Mouse (Mus musculus) heart, embryonic 16.5 days (tissue): Measurements from ENCODE around the gene Dusp13. TPM values are rescaled to one million over a fixed set of nuclear protein-coding genes. Genes with fewer than 3 reads are reported as not detected.

ENCODE experiments used
- ATAC-seq: fragments of 200-750 bp; cut with Nextera tagmentation; replicated peaks from 2 replicates; pipeline ENCODE4 v1.8.0; 2017; ENCODE audit warnings: moderate number of reproducible peaks; ENCODE audit not compliant: insufficient read depth, low FRiP score; ENCODE audit errors: extremely low read depth
- H3K27ac ChIP-seq: fragments of 300-500 bp; sonication (generic); 2 replicates; pipeline ENCODE4 v1.5.1; 2014; ENCODE audit warnings: mild to moderate bottlenecking, low read length, control low read depth, moderate library complexity
- H3K27me3 ChIP-seq: fragments of 300-500 bp; sonication (generic); 2 replicates; pipeline ENCODE4 v1.6.1; 2014; ENCODE audit warnings: low read length, mixed read lengths; ENCODE audit not compliant: control insufficient read depth, insufficient read depth
- H3K36me3 ChIP-seq: fragments of 300-500 bp; sonication (generic); 2 replicates; pipeline ENCODE4 v1.6.1; 2014; ENCODE audit not compliant: control insufficient read depth, insufficient read depth
- H3K4me1 ChIP-seq: fragments of 300-500 bp; sonication (generic); 2 replicates; pipeline ENCODE4 v1.6.1; 2014; ENCODE audit warnings: low read length, mixed read lengths; ENCODE audit not compliant: control insufficient read depth, insufficient read depth
- H3K4me2 ChIP-seq: fragments of 300-500 bp; sonication (generic); 2 replicates; pipeline ENCODE4 v1.6.1; 2014; ENCODE audit warnings: low read depth, mild to moderate bottlenecking, control low read depth, low read length
- H3K4me3 ChIP-seq: fragments of 300-500 bp; sonication (generic); 2 replicates; pipeline ENCODE4 v1.5.1; 2014; ENCODE audit warnings: mild to moderate bottlenecking, control low read depth, low read length
- H3K9ac ChIP-seq: fragments of 300-500 bp; sonication (generic); 2 replicates; pipeline ENCODE4 v1.6.1; 2014; ENCODE audit warnings: low read length, control low read depth
- H3K9me3 ChIP-seq: fragments of 300-500 bp; sonication (generic); replicated peaks from 2 replicates; pipeline ENCODE4 v1.6.1; 2016; ENCODE audit warnings: low read length; ENCODE audit not compliant: control insufficient read depth
- WGBS: fragments of 180-500 bp; shearing (Covaris S2); extraction: QIAGEN DNeasy Blood & Tissue Kit; methylation state at CpG from one replicate; pipeline ENCODE4 v1.1.7; 2014; 5-methylcytosine and 5-hydroxymethylcytosine counted together
- polyA plus RNA-seq: library from polyadenylated mRNA; unstranded; fragments of >200 nt; fragmentation: Nextera tagmentation; extraction: Ambion mirVana; gene quantifications from 2 replicates; pipeline ENCODE4 v1.2.1, GENCODE M21; 2015

The Dusp13 gene
- polyA plus RNA-seq, 1 experiment from 2014 or later = not detected

DNA sequence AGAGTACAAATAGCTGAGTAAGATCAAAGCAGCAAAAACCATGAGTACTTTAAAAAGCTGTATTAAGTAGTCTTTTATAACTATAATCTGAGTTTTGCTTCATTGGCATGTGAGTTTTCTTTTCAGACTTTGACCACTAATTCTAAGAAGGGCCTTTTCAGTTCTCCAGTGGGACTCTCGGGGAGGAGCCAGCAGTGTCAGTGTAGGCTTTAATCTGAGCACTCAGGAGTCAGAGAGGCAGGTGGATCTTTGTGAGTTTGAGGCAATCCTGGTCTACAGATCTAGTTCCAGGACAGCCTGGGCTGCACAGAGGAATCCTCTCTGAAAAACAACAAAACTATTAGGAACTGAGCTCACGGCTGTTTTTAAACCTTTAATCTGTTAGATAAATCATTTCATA, 23.0 kb upstream of the Dusp13 start:
- H3K4me3 ChIP-seq = no peak overlapping the region
- peaks cover 7% of the 10 kb centered on the region for H3K36me3 ChIP-seq
- 74% methylated on average over 2 of the region's 2 CpGs for WGBS
- no peak overlapping the region for H3K4me2 ChIP-seq
- H3K9ac ChIP-seq = no peak overlapping the region
- no peak overlapping the region for H3K27ac ChIP-seq
- H3K27me3 ChIP-seq = no peaks in the 10 kb centered on the region
- H3K4me1 ChIP-seq = peaks cover 8% of the 10 kb centered on the region; the same call in 1 of the 2 replicates
- no peaks in the 10 kb centered on the region for H3K9me3 ChIP-seq
- ATAC-seq = no peak

DNA sequence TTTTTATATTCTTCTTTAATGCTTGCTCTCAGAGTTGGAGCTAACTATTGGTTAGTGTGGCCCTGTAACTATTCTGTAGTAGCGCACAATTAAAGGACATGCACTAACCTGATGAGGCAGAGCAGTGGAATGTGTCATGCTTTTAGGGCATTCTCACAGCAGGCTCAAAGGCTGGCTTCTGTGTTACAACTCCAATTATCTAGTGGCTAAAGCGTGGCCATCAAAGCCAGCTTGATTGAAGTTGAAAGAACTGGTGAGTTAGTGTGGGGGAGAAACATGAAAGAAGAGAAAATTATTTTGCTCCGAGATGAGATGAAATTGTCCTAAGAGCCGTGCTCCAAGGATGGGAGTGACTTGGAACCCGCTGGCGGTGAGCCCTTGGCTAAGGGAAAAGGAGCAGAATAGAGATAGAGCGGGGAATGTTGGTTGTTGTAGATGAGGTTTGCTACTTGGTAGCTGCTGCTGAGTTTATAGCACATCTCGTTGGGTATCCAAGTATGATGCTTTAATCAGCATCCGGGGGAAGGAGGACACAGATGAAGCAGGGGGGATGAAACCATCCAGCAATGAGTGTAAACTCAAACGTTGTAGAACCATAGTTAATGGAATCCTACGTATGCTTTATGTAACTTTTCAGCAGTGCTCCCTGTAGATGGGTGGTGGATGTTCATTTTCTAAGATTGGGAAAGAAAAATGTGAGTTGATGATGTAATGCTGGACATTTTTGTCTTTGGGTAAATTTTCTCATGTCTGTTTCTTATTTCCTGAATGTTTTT, 21.7 kb upstream of the Dusp13 start:
- 75% methylated on average over 11 of the region's 11 CpGs for WGBS
- no peak for ATAC-seq
- Histone ChIP-seq H3K9ac (no peak overlapping the region), H3K4me2 (no peak overlapping the region), H3K36me3 (peaks cover 5% of the 10 kb centered on the region), H3K4me3 (no peak overlapping the region), H3K9me3 (no peaks in the 10 kb centered on the region), H3K27me3 (no peaks in the 10 kb centered on the region), H3K4me1 (peaks cover 8% of the 10 kb centered on the region; the same call in 1 of the 2 replicates), H3K27ac (no peak overlapping the region)

DNA sequence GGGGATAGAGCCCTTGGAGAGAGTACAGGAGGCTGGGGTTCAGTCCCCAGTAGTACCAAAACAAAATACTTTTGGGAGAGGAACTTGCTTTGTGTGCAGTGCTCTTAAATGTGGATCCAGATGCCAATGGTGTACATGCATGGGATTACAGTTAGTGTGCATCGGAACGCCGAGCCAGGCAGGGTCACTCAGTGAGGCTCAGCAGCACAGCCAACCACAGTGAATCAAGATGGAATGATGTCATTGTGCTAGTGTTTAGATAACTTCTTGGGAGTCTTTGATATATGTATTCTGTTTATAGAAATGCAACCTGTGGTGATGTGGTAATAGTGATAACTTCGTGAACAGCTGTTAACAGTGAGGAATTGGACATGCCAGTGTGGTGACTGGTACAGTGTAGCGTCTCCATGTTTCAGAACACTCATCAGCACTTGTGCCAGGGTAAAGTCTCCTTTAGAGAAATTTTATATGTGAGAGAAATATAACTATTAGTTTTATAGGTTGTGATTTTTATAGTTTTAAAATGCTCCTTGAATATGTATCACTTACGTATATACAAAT, 15.5 kb upstream of the Dusp13 start:
- H3K4me3 ChIP-seq = no peak overlapping the region
- H3K4me2 ChIP-seq = 0 out of 2 replicates have a peak overlapping the region, but pooled peaks have one; percentile 1
- WGBS = 45% methylated on average over 6 of the region's 6 CpGs
- H3K4me1 ChIP-seq = peaks cover 16% of the 10 kb centered on the region
- no peaks in the 10 kb centered on the region for H3K36me3 ChIP-seq
- 0 out of 2 replicates have a peak overlapping the region, but pooled peaks have one; percentile 15 for H3K27ac ChIP-seq
- ATAC-seq = no peak; the same call in 1 of the 2 replicates
- H3K9ac ChIP-seq = no peak overlapping the region
- no peaks in the 10 kb centered on the region for H3K27me3 ChIP-seq
- no peaks in the 10 kb centered on the region for H3K9me3 ChIP-seq

DNA sequence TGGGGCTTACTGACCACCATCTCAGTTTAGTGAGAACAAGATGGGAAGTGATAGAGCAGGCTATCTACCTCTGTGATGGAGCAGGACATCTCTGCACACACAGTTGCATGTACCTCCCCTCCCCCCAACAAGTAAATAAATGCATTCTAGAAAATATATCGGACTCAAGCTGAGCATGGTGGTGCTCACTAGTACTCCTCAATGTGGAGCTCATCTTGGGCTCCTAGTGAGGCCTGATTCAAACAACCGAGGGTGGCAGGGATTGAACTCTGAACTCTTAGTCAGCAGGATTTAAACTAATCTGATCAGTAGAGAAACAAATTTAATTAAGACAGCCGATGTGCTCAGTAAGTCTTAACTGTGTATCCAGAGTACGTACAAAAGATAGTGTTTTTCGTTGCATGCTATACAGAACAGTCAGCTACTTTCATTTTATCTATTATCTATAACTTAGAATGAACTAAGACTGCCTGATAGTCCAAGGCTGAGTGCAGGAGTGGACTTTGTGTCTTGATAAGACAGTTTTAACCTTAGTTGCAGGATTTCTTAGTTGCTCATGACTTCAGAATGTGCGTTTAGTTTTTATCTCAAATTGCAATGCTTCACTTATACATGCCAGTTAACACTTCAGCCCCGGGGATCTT, 14.9 kb upstream of the Dusp13 start:
- Histone ChIP-seq H3K27ac (0 out of 2 replicates have a peak overlapping the region, but pooled peaks have one; percentile 15), H3K4me2 (0 out of 2 replicates have a peak overlapping the region, but pooled peaks have one; percentile 1), H3K4me1 (peaks cover 12% of the 10 kb centered on the region), H3K9me3 (no peaks in the 10 kb centered on the region), H3K27me3 (no peaks in the 10 kb centered on the region), H3K9ac (no peak overlapping the region), H3K4me3 (no peak overlapping the region), H3K36me3 (no peaks in the 10 kb centered on the region)
- no peak for ATAC-seq
- 50% methylated on average over 7 of the region's 7 CpGs for WGBS

DNA sequence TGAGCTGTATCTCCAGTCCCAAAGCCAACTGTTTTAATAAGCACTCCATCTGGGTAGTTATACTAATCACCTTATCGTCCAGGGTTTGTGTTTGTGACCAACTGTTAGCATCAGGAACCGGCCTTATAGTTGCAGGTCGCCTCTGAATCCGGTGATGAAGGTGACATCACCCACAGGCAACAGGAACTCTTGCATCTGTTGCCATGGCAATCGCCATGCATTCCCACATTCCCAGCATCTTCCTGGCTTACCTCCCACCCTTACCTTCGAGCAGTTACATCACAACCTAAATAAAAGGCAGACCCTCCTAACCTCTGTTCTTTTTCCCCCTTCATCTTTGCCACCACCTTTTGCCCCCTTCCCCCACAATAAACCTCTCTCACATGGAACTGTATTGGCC, 13.7 kb upstream of the Dusp13 start:
- H3K9me3 ChIP-seq = no peaks in the 10 kb centered on the region
- no peak for ATAC-seq
- WGBS = 87% methylated on average over 6 of the region's 6 CpGs
- H3K4me2 ChIP-seq = no peak overlapping the region
- H3K9ac ChIP-seq = no peak overlapping the region
- H3K36me3 ChIP-seq = no peaks in the 10 kb centered on the region
- peaks cover 12% of the 10 kb centered on the region for H3K4me1 ChIP-seq
- H3K27ac ChIP-seq = no peak overlapping the region
- H3K4me3 ChIP-seq = no peak overlapping the region
- H3K27me3 ChIP-seq = no peaks in the 10 kb centered on the region

DNA sequence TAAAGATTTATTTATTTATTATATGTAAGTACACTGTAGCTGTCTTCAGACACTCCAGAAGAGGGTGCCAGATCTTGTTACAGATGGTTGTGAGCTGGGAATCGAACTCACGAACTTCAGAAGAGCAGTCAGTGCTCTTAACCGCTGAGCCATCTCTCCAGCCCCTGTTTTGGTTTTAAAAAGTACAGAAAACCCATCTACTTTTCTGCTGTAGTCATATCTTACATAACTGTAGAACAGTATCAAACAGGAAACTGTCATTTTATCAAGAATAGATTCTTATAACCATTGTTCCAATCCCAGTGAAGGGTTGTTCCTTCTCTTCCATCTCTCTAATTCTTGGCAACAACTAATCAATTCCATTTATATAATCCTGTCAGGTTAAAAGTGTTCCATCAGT, 12.8 kb upstream of the Dusp13 start:
- Histone ChIP-seq H3K9me3 (no peaks in the 10 kb centered on the region), H3K9ac (no peak overlapping the region), H3K36me3 (no peaks in the 10 kb centered on the region), H3K27me3 (no peaks in the 10 kb centered on the region), H3K4me3 (no peak overlapping the region), H3K27ac (no peak overlapping the region), H3K4me1 (peaks cover 12% of the 10 kb centered on the region), H3K4me2 (no peak overlapping the region)
- WGBS = 87% methylated on average over 3 of the region's 3 CpGs
- no peak for ATAC-seq

DNA sequence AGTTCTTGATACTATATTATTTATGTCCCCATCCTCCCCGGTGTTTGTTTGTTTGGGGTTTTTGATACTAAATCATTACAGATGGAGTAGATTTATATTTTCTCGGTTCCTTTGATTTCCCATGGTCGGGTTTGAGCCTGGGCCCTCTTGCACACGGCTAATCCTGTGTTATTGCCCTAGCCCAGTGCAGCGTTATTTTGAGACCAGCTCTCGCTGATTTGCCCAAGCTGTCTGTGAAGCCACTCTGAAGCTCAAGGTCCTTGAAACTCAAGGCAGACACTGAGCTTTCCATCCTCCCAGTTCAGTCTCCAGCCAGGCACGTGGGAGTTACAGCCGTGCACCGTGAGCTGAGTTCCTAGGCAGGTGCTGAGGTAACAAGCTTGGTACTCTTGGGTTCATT, 10.6 kb upstream of the Dusp13 start:
- Histone ChIP-seq H3K36me3 (no peaks in the 10 kb centered on the region), H3K9ac (no peak overlapping the region), H3K27ac (no peak overlapping the region), H3K9me3 (no peaks in the 10 kb centered on the region), H3K4me2 (no peak overlapping the region), H3K4me1 (peaks cover 13% of the 10 kb centered on the region), H3K27me3 (no peaks in the 10 kb centered on the region), H3K4me3 (no peak overlapping the region)
- ATAC-seq = no peak
- 67% methylated on average over 9 of the region's 9 CpGs for WGBS

DNA sequence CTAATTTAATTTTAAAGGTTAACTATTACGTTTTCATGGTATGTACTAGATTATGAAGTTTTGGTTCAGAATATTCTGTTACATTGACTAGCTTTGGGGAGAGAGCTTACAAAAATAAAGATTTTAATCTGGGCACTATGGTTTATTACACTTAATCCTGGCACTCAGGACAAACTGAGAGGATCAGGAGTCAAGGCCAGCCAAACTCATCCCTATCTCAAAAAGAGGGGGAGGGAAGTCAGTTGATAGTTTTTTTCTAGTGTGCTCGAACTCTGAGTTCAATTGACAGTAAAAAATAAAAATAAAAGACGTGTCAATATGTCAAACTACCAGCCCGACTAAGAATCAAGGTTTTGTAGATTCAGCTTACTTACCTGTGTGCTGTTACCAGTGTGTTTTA, 2.4 kb upstream of the Dusp13 start:
- H3K4me1 ChIP-seq = peaks cover 10% of the 10 kb centered on the region
- 73% methylated on average over 4 of the region's 4 CpGs for WGBS
- H3K4me3 ChIP-seq = no peak overlapping the region
- no peak overlapping the region for H3K9ac ChIP-seq
- H3K27ac ChIP-seq = no peak overlapping the region
- H3K9me3 ChIP-seq = no peaks in the 10 kb centered on the region
- ATAC-seq = no peak
- no peaks in the 10 kb centered on the region for H3K36me3 ChIP-seq
- no peak overlapping the region for H3K4me2 ChIP-seq
- no peaks in the 10 kb centered on the region for H3K27me3 ChIP-seq

DNA sequence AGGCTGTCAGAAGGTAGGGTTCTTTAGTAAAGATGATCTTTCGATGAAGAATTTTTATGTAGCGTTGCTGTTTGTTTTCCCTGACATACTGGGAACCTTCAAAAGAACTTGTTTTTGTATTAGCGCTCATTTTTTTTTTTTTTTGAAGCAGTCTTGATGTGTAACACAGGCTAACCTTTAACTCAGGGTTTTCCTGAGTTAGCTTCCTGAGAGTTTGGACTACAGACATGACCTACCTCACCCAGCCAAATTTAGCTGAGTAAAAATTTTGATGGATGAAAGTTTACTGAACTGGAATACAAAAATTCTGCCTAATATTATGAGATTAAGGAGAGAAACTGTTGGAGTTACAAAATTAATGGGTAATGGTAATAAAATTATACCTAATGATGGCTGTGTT, 1.4 kb upstream of the Dusp13 start:
- ATAC-seq = no peak
- Histone ChIP-seq H3K27me3 (no peaks in the 10 kb centered on the region), H3K4me2 (no peak overlapping the region), H3K36me3 (no peaks in the 10 kb centered on the region), H3K4me1 (peaks cover 10% of the 10 kb centered on the region), H3K9me3 (no peaks in the 10 kb centered on the region), H3K9ac (no peak overlapping the region), H3K4me3 (no peak overlapping the region), H3K27ac (no peak overlapping the region)
- WGBS = 92% methylated on average over 3 of the region's 3 CpGs
